19 mouse cellular contexts compared by ENCODE assay signal in the genomic region with DNA sequence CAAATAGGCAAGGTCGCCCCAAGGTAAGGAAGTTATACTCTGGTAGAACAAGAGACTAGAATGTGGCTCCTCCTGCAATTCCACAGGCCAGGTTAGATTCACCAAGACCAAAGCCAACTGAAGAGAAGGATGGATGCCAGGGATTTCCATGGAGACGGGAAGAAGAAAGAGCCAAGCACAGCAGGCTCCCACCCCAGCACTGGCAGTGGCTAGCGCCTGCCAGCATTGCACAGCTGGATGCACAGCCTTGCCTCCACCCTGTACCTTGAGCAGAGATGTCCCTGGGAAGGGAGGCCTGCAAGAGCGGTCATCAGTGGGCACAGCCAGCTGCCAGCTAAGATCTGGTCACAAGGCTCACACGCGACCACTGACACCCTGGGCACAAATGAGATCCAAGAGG. TPM values are rescaled to one million over a fixed set of nuclear protein-coding genes. Genes with fewer than 3 reads are reported as not detected.
DNase-seq lines count a peak whose midpoint lies in the region; ATAC-seq lines count a peak whose summit lies in the region.
"Had no signal": no experiment of that assay in that cellular context is flagged by ENCODE, and none has a peak within 500 bp of the region (broad histone marks: within the 10 kb centered on the region; RNA-seq: fewer than 3 reads in every experiment).

No protein-coding gene starts in this region.

- peak overlapping the region; percentile 3 for H3K4me3 ChIP-seq in megakaryocyte, embryonic 14.5 days (replicated peaks)
- H3K4me3 ChIP-seq: embryonic facial prominence, embryonic 15.5 days; erythroblast, embryonic 14.5 days; forebrain, embryonic 15.5 days; heart, embryonic 12.5 days; hindbrain, embryonic 10.5 days had no signal

- peak; percentile 44 for DNase-seq in cerebellum, adult 9-10 months
- DNase-seq in cerebellum, postnatal 4 days (ENCODE audit: low spot score in 2 of 2), result no peak
- DNase-seq in cerebellum, postnatal 14 days, result peak; percentile 62 to 70
- DNase-seq: adrenal gland, adult 8-10 months; adrenal gland, postnatal 36 days; embryo, embryonic 11 days; gastrocnemius, postnatal 25 days; kidney, adult 2 months had no signal

- H3K27me3 ChIP-seq in megakaryocyte, embryonic 14.5 days (replicated peaks), result peaks cover 69% of the 10 kb centered on the region
- H3K27me3 ChIP-seq: embryonic facial prominence, embryonic 15.5 days had no signal

- H3K4me1 ChIP-seq in megakaryocyte, embryonic 14.5 days, result peaks cover 7% of the 10 kb centered on the region; the same call in 1 of the 2 replicates

- peaks cover 5% of the 10 kb centered on the region for H3K9me3 ChIP-seq in megakaryocyte, embryonic 14.5 days
- H3K9me3 ChIP-seq: embryonic facial prominence, embryonic 15.5 days; forebrain, embryonic 15.5 days; heart, embryonic 12.5 days; hindbrain, embryonic 10.5 days had no signal

- no peak for ATAC-seq in megakaryocyte, adult 5-6 weeks (ENCODE audit: poor library complexity, severe bottlenecking)
- ATAC-seq in erythroid progenitor cell, adult 5-6 weeks (replicated peaks; ENCODE audit: low FRiP score, poor library complexity, severe bottlenecking), result no peak
- ATAC-seq: forebrain, embryonic 15.5 days; intestine, embryonic 16.5 days had no signal

- no peaks in the 10 kb centered on the region for H3K36me3 ChIP-seq in megakaryocyte, embryonic 14.5 days (replicated peaks; ENCODE audit: low read length)
- H3K36me3 ChIP-seq: embryonic facial prominence, embryonic 15.5 days; forebrain, embryonic 15.5 days; heart, embryonic 12.5 days; hindbrain, embryonic 10.5 days had no signal

RNA-seq across cellular contexts. Expression of gene Lingo1, which starts 42.9 kb away (rescaled TPM):
- polyA plus RNA-seq in megakaryocyte, embryonic 14.5 days (2012; ENCODE audit: insufficient read depth, low replicate concordance), result 15.1 and 26.0 TPM in 2 replicates
- total RNA-seq in megakaryocyte, adult 5-6 weeks (2015), result not detected in 2 replicates
- not detected in 2 replicates for total RNA-seq in megakaryocyte, adult 5-6 weeks (2017)
- total RNA-seq in erythroid progenitor cell, adult 5-6 weeks (2015; ENCODE audit: low replicate concordance), result not detected in 2 replicates
- not detected in 2 replicates for total RNA-seq in erythroid progenitor cell, adult 5-6 weeks (2017; ENCODE audit: low replicate concordance)
- total RNA-seq: common myeloid progenitor, adult 5-6 weeks; granulocyte monocyte progenitor cell, adult 5-6 weeks had no signal
- polyA plus RNA-seq: erythroblast, embryonic 14.5 days had no signal

Comparison
In these comparisons a context has a peak if more than half of its experiments do, and no peak if none do; other contexts are left out.
1. DNase-seq: peak in cerebellum, adult 9-10 months (single experiment) and cerebellum, postnatal 14 days (2 of 2); none in cerebellum, postnatal 4 days (0 of 2).